Mouse (Mus musculus) C2C12 (cell line): ENCODE measurements around the gene Polq.
"Not testable (repeated sequence)": the region's sequence is repeated elsewhere in the genome, so short reads cannot be mapped to it uniquely, and the experiment has no call there.

Experiments used
- CTCF ChIP-seq: IDR thresholded peaks from one replicate; pipeline ENCODE4 v1.5.1; 2011; ENCODE audit not compliant: control insufficient read depth, insufficient read depth, insufficient read length
- MYOD1 ChIP-seq: IDR thresholded peaks from one replicate; pipeline ENCODE4 v1.6.1; 2011; ENCODE audit warnings: low read depth; ENCODE audit not compliant: control insufficient read depth, insufficient read length
- MYOG ChIP-seq: IDR thresholded peaks from one replicate; pipeline ENCODE4 v1.6.1; 2011; ENCODE audit not compliant: control insufficient read depth, insufficient read length; ENCODE audit errors: extremely low read depth

DNA sequence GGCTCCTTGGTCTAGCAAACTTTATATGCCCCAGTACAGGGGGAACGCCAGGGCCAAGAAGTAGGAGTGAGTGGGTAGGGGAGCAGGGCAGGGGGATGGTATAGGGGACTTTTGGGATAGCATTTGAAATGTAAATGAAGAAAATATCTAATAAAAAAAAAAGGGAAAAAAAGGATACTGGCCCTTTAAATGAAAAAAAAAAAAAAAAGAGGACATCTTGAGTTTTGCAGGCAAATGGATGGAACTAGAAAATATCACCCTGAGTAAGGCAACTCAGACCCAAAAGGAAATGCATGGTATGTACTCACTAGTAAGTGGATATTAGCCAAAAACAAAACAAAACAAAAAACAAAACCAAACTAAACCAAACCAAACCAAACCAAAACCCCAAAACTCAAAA is 113.6 kb downstream of the Polq start:
- not testable (repeated sequence) for TF ChIP-seq CTCF, MYOG, MYOD1
